In the genomic region with DNA sequence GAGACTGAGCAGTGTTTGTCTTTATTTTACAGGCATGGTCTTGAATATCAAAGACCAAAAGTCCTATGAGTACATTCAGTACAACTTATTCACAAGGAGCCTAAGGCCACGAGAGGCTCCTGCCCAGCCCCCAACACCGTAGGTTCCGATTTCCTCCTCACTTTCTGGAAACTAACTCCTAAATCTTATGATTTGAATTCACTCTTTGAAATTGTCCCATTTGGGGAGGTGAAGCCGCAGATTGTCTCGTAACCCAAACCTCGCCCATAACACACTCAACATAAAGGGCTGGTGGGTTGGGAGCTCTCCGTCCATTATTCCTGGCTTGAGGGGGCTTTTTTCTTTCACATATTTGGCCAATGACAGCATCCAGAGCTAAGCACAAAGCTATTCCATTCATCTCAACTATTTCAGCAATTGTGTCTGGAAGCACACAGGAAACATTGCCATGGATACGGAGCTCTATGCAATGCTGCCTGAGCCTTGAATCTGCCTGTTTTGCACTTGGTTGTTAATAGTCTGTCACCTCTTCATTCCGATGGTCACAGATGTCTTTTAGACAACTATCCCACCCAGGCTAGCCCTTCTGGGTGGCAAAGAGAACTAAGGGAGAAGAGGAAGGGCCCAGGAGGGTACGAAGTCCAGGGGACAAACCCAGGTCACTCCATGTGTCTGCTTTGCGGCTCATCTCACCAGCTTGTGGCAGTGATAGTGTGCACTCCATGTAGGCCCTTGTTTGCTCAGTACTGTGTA, we compare ENCODE assay signal across 8 mouse cellular contexts.
A peak's percentile ranks its signal among the peaks of the same experiment; 100 is the strongest.
DNase-seq lines count a peak whose midpoint lies in the region; ATAC-seq lines count a peak whose summit lies in the region.
"Had no signal": no experiment of that assay in that cellular context is flagged by ENCODE, and none has a peak within 500 bp of the region (broad histone marks: within the 10 kb centered on the region; RNA-seq: fewer than 3 reads in every experiment).

No protein-coding gene starts in this region.

- peak overlapping the region; percentile 36; the same call in 1 of the 2 replicates for H3K27ac ChIP-seq in lung, embryonic 15.5 days
- peak overlapping the region; percentile 65 for H3K27ac ChIP-seq in embryonic facial prominence, embryonic 13.5 days
- peak overlapping the region; percentile 46 for H3K27ac ChIP-seq in intestine, embryonic 16.5 days (ENCODE audit: low read length)
- peak overlapping the region; percentile 37; the same call in 1 of the 2 replicates for H3K27ac ChIP-seq in stomach, embryonic 16.5 days (ENCODE audit: low read length)

- H3K9ac ChIP-seq in lung, embryonic 15.5 days, result no peak overlapping the region
- no peak overlapping the region for H3K9ac ChIP-seq in embryonic facial prominence, embryonic 13.5 days
- no peak overlapping the region for H3K9ac ChIP-seq in intestine, embryonic 16.5 days (ENCODE audit: low read depth, low read length)
- no peak overlapping the region for H3K9ac ChIP-seq in stomach, embryonic 16.5 days (ENCODE audit: low read length)

- H3K9me3 ChIP-seq in lung, embryonic 15.5 days, result no peaks in the 10 kb centered on the region
- no peaks in the 10 kb centered on the region for H3K9me3 ChIP-seq in embryonic facial prominence, embryonic 13.5 days
- no peaks in the 10 kb centered on the region for H3K9me3 ChIP-seq in intestine, embryonic 16.5 days (ENCODE audit: control insufficient read depth, low read length)
- H3K9me3 ChIP-seq in stomach, embryonic 16.5 days (replicated peaks; ENCODE audit: control insufficient read depth, low read length), result no peaks in the 10 kb centered on the region
- H3K9me3 ChIP-seq: megakaryocyte, embryonic 14.5 days had no signal

- H3K4me1 ChIP-seq in lung, embryonic 15.5 days, result peaks cover 54% of the 10 kb centered on the region
- H3K4me1 ChIP-seq in embryonic facial prominence, embryonic 13.5 days, result peaks cover 53% of the 10 kb centered on the region
- peaks cover 42% of the 10 kb centered on the region for H3K4me1 ChIP-seq in intestine, embryonic 16.5 days (ENCODE audit: control insufficient read depth, insufficient read depth, low read length)
- H3K4me1 ChIP-seq in stomach, embryonic 16.5 days (ENCODE audit: control insufficient read depth, insufficient read depth, low read length), result peaks cover 44% of the 10 kb centered on the region

- ATAC-seq in lung, embryonic 15.5 days (ENCODE audit: borderline replicate concordance, extremely low read depth, low FRiP score, low TSS enrichment), result no peak
- ATAC-seq in embryonic facial prominence, embryonic 13.5 days (ENCODE audit: insufficient number of reproducible peaks, insufficient read depth, low FRiP score, low TSS enrichment, low read depth), result no peak
- 0 out of 2 replicates have a peak, but pooled peaks have one; percentile 21 for ATAC-seq in intestine, embryonic 16.5 days
- ATAC-seq in stomach, embryonic 16.5 days (ENCODE audit: insufficient read depth, low FRiP score), result no peak

- H3K4me2 ChIP-seq in lung, embryonic 15.5 days, result no peak overlapping the region
- no peak overlapping the region for H3K4me2 ChIP-seq in embryonic facial prominence, embryonic 13.5 days
- no peak overlapping the region for H3K4me2 ChIP-seq in intestine, embryonic 16.5 days (ENCODE audit: low read depth, low read length)
- no peak overlapping the region for H3K4me2 ChIP-seq in stomach, embryonic 16.5 days (ENCODE audit: low read depth, low read length)

- no peak for DNase-seq in lung, postnatal 4 days
- no peak for DNase-seq in frontal cortex, postnatal 25 days (ENCODE audit: low spot score in 2 of 2)
- DNase-seq in right cerebral cortex, postnatal 36 days (ENCODE audit: low spot score in 2 of 2), result no peak

- peaks cover 39% of the 10 kb centered on the region for H3K27me3 ChIP-seq in lung, embryonic 15.5 days
- peaks cover 9% of the 10 kb centered on the region; the same call in 1 of the 2 replicates for H3K27me3 ChIP-seq in embryonic facial prominence, embryonic 13.5 days
- no peaks in the 10 kb centered on the region; the same call in 1 of the 2 replicates for H3K27me3 ChIP-seq in intestine, embryonic 16.5 days (replicated peaks; ENCODE audit: control insufficient read depth, insufficient read depth, low read length)
- no peaks in the 10 kb centered on the region for H3K27me3 ChIP-seq in stomach, embryonic 16.5 days (ENCODE audit: control insufficient read depth, insufficient read depth, low read length)

- no peak overlapping the region for H3K4me3 ChIP-seq in lung, embryonic 15.5 days
- no peak overlapping the region for H3K4me3 ChIP-seq in embryonic facial prominence, embryonic 13.5 days
- no peak overlapping the region for H3K4me3 ChIP-seq in intestine, embryonic 16.5 days (ENCODE audit: low read length)
- no peak overlapping the region for H3K4me3 ChIP-seq in stomach, embryonic 16.5 days (replicated peaks; ENCODE audit: low read length)
- H3K4me3 ChIP-seq: megakaryocyte, embryonic 14.5 days had no signal

- WGBS in lung, embryonic 15.5 days, result 43% methylated on average over 11 of the region's 11 CpGs
- 27% methylated on average over 11 of the region's 11 CpGs for WGBS in embryonic facial prominence, embryonic 13.5 days
- WGBS in intestine, embryonic 16.5 days, result 50% methylated on average over 11 of the region's 11 CpGs
- 52% methylated on average over 11 of the region's 11 CpGs for WGBS in stomach, embryonic 16.5 days

- H3K36me3 ChIP-seq in lung, embryonic 15.5 days, result no peaks in the 10 kb centered on the region
- H3K36me3 ChIP-seq in embryonic facial prominence, embryonic 13.5 days, result no peaks in the 10 kb centered on the region
- no peaks in the 10 kb centered on the region for H3K36me3 ChIP-seq in intestine, embryonic 16.5 days (ENCODE audit: control insufficient read depth, insufficient read depth, low read length)
- no peaks in the 10 kb centered on the region for H3K36me3 ChIP-seq in stomach, embryonic 16.5 days (ENCODE audit: control insufficient read depth, insufficient read depth, low read length)
